Mouse (Mus musculus) embryonic facial prominence, embryonic 14.5 days (tissue): ENCODE measurements around the gene Ccdc124. TPM values are rescaled to one million over a fixed set of nuclear protein-coding genes. Genes with fewer than 3 reads are reported as not detected.

Experiments used
- ATAC-seq: fragments of 200-750 bp; cut with Nextera tagmentation; 2 replicates; pipeline ENCODE4 v1.8.0; 2017; ENCODE audit warnings: low read depth, moderate number of reproducible peaks, moderate TSS enrichment
- DNase-seq: peaks from one replicate; pipeline ENCODE4 v3.0.0-alpha.2; 2015; ENCODE audit warnings: low spot score
- H3K27ac ChIP-seq: fragments of 300-500 bp; sonication (generic); replicated peaks from 2 replicates; pipeline ENCODE4 v1.5.1; 2014; ENCODE audit warnings: low read depth, mild to moderate bottlenecking, low read length, moderate library complexity
- H3K27me3 ChIP-seq: fragments of 300-500 bp; sonication (generic); replicated peaks from 2 replicates; pipeline ENCODE4 v1.6.1; 2014; ENCODE audit warnings: low read length; ENCODE audit not compliant: control insufficient read depth, insufficient read depth
- H3K36me3 ChIP-seq: fragments of 300-500 bp; sonication (generic); 2 replicates; pipeline ENCODE4 v1.6.1; 2014; ENCODE audit warnings: low read length, mixed read lengths; ENCODE audit not compliant: control insufficient read depth, insufficient read depth
- H3K4me1 ChIP-seq: fragments of 300-500 bp; sonication (generic); 2 replicates; pipeline ENCODE4 v1.6.1; 2014; ENCODE audit warnings: antibody characterized with exemption, low read length; ENCODE audit not compliant: control insufficient read depth, insufficient read depth
- H3K4me2 ChIP-seq: fragments of 300-500 bp; sonication (generic); 2 replicates; pipeline ENCODE4 v1.6.1; 2014; ENCODE audit warnings: low read depth, mild to moderate bottlenecking, low read length, moderate library complexity, mixed read lengths
- H3K4me3 ChIP-seq: fragments of 300-500 bp; sonication (generic); 2 replicates; pipeline ENCODE4 v1.5.1; 2014; ENCODE audit warnings: low read depth, mild to moderate bottlenecking, low read length
- H3K9ac ChIP-seq: fragments of 300-500 bp; sonication (generic); 2 replicates; pipeline ENCODE4 v1.6.1; 2014; ENCODE audit warnings: low read depth, mild to moderate bottlenecking, low read length, moderate library complexity, mixed read lengths
- H3K9me3 ChIP-seq: fragments of 300-500 bp; sonication (generic); 2 replicates; pipeline ENCODE4 v1.6.1; 2016; ENCODE audit warnings: low read length; ENCODE audit not compliant: control insufficient read depth
- WGBS: fragments of 180-500 bp; shearing (Covaris S2); extraction: QIAGEN DNeasy Blood & Tissue Kit; methylation state at CpG from one replicate; pipeline ENCODE4 v1.1.7; 2014; 5-methylcytosine and 5-hydroxymethylcytosine counted together
- polyA plus RNA-seq: library from polyadenylated mRNA; unstranded; fragments of >200 nt; fragmentation: Nextera tagmentation; extraction: Ambion mirVana; gene quantifications from 2 replicates; pipeline ENCODE4 v1.2.1, GENCODE M21; 2014

The Ccdc124 gene
- polyA plus RNA-seq, 1 experiment from 2014 or later: 87.1 TPM

GRCm38 (mm10) chr8:70869601-70870041 is 4.1 kb downstream of the Ccdc124 start:
- DNase-seq: peak; percentile 87
- 46% methylated on average over 16 of the region's 16 CpGs for WGBS
- Histone ChIP-seq H3K27me3 (no peaks in the 10 kb centered on the region), H3K4me3 (no peak overlapping the region), H3K36me3 (0 out of 2 replicates have a peak, but pooled peaks cover 7% of the 10 kb centered on the region), H3K4me1 (peaks cover 14% of the 10 kb centered on the region), H3K4me2 (no peak overlapping the region), H3K9me3 (no peaks in the 10 kb centered on the region), H3K9ac (no peak overlapping the region), H3K27ac (no peak overlapping the region)
- ATAC-seq: peak; percentile 17; the same call in 1 of the 2 replicates

- Histone ChIP-seq H3K4me2 (peak overlapping the region; percentile 49; the same call in 1 of the 2 replicates), H3K27ac (no peak overlapping the region), H3K9ac (no peak overlapping the region; the same call in 1 of the 2 replicates), H3K36me3 (0 out of 2 replicates have a peak, but pooled peaks cover 7% of the 10 kb centered on the region), H3K4me1 (peaks cover 18% of the 10 kb centered on the region), H3K9me3 (no peaks in the 10 kb centered on the region), H3K27me3 (no peaks in the 10 kb centered on the region), H3K4me3 (no peak overlapping the region)
- ATAC-seq: no peak
- no peak for DNase-seq
- 53% methylated on average over 5 of the region's 5 CpGs for WGBS
These were observed 4.5 kb downstream of the Ccdc124 start for GRCm38 (mm10) chr8:70869199-70869571.

- H3K27ac ChIP-seq: no peak overlapping the region; the same call in 1 of the 2 replicates
- peaks cover 22% of the 10 kb centered on the region for H3K4me1 ChIP-seq
- WGBS: 22% methylated on average over 40 of the region's 40 CpGs
- H3K4me2 ChIP-seq: peak overlapping the region; percentile 49
- ATAC-seq: no peak
- peak overlapping the region; percentile 30; the same call in 1 of the 2 replicates for H3K9ac ChIP-seq
- no peaks in the 10 kb centered on the region for H3K9me3 ChIP-seq
- H3K4me3 ChIP-seq: peak overlapping the region; percentile 21
- 0 out of 2 replicates have a peak, but pooled peaks cover under 1% of the 10 kb centered on the region for H3K27me3 ChIP-seq
- 0 out of 2 replicates have a peak, but pooled peaks cover 7% of the 10 kb centered on the region for H3K36me3 ChIP-seq
- DNase-seq: no peak
These were observed 5.1 kb downstream of the Ccdc124 start for GRCm38 (mm10) chr8:70868559-70869198.

- Histone ChIP-seq H3K4me2 (no peak overlapping the region), H3K27me3 (peaks cover 21% of the 10 kb centered on the region), H3K9ac (no peak overlapping the region), H3K27ac (no peak overlapping the region; the same call in 1 of the 2 replicates), H3K4me1 (peaks cover 31% of the 10 kb centered on the region), H3K9me3 (no peaks in the 10 kb centered on the region), H3K4me3 (no peak overlapping the region), H3K36me3 (0 out of 2 replicates have a peak, but pooled peaks cover 7% of the 10 kb centered on the region)
- 88% methylated on average over 7 of the region's 7 CpGs for WGBS
- ATAC-seq: no peak
- DNase-seq: no peak
These were observed 7.2 kb downstream of the Ccdc124 start for GRCm38 (mm10) chr8:70866566-70866965.

- peak overlapping the region; percentile 42 for H3K4me3 ChIP-seq
These were observed 7.7 kb downstream of the Ccdc124 start for GRCm38 (mm10) chr8:70866001-70866520.

GRCm38 (mm10) chr8:70865350-70866000 is 8.3 kb downstream of the Ccdc124 start:
- peak; percentile 100 for DNase-seq
- no peaks in the 10 kb centered on the region for H3K9me3 ChIP-seq
- peaks cover 31% of the 10 kb centered on the region for H3K4me1 ChIP-seq
- 0% methylated on average over 30 of the region's 46 CpGs for WGBS
- peak overlapping the region; percentile 63 for H3K9ac ChIP-seq
- ATAC-seq: peak; percentile 92
- H3K4me3 ChIP-seq: peak overlapping the region; percentile 42
- 0 out of 2 replicates have a peak, but pooled peaks cover 7% of the 10 kb centered on the region for H3K36me3 ChIP-seq
- H3K4me2 ChIP-seq: peak overlapping the region; percentile 87
- H3K27me3 ChIP-seq: peaks cover 21% of the 10 kb centered on the region
- H3K27ac ChIP-seq: peak overlapping the region; percentile 83

More at GRCm38 (mm10) chr8:70866001-70866520, 7.7 kb downstream of the Ccdc124 start:
- ATAC-seq (peak; percentile 8), DNase-seq (no peak)
- H3K27ac ChIP-seq: peak overlapping the region; percentile 83
- WGBS: 6% methylated on average over 12 of the region's 12 CpGs
- H3K27me3 ChIP-seq: peaks cover 21% of the 10 kb centered on the region
- 0 out of 2 replicates have a peak, but pooled peaks cover 7% of the 10 kb centered on the region for H3K36me3 ChIP-seq
- H3K9ac ChIP-seq: peak overlapping the region; percentile 54
- H3K4me1 ChIP-seq: peaks cover 31% of the 10 kb centered on the region
- no peaks in the 10 kb centered on the region for H3K9me3 ChIP-seq
- peak overlapping the region; percentile 87 for H3K4me2 ChIP-seq

GRCm38 (mm10) chr8:70864712-70865221 is 9.0 kb downstream of the Ccdc124 start:
- Histone ChIP-seq H3K4me1 (peaks cover 31% of the 10 kb centered on the region), H3K4me2 (peak overlapping the region; percentile 87), H3K27me3 (peaks cover 21% of the 10 kb centered on the region), H3K9ac (peak overlapping the region; percentile 63), H3K36me3 (0 out of 2 replicates have a peak, but pooled peaks cover 7% of the 10 kb centered on the region), H3K4me3 (peak overlapping the region; percentile 42), H3K27ac (peak overlapping the region; percentile 78), H3K9me3 (no peaks in the 10 kb centered on the region)
- ATAC-seq (peak; percentile 6), DNase-seq (no peak)
- WGBS: 4% methylated on average over 24 of the region's 24 CpGs
